Mouse (Mus musculus) stomach, embryonic 15.5 days (tissue): ENCODE results near the gene Gm45623. TPM values are rescaled to one million over a fixed set of nuclear protein-coding genes. Genes with fewer than 3 reads are reported as not detected.

Experiments used
- ATAC-seq: fragments of 200-750 bp; cut with Nextera tagmentation; 2 replicates; pipeline ENCODE4 v1.8.0; 2017; ENCODE audit warnings: low read depth, moderate number of reproducible peaks, moderate TSS enrichment; ENCODE audit not compliant: insufficient read depth, low FRiP score
- H3K27ac ChIP-seq: fragments of 300-500 bp; sonication (generic); 2 replicates; pipeline ENCODE4 v1.5.1; 2015; ENCODE audit warnings: mild to moderate bottlenecking, inconsistent platforms
- H3K27me3 ChIP-seq: fragments of 300-500 bp; sonication (generic); replicated peaks from 2 replicates; pipeline ENCODE4 v1.6.1; 2015; ENCODE audit warnings: inconsistent platforms
- H3K36me3 ChIP-seq: fragments of 300-500 bp; sonication (generic); 2 replicates; pipeline ENCODE4 v1.6.1; 2015; ENCODE audit warnings: inconsistent platforms
- H3K4me1 ChIP-seq: fragments of 300-500 bp; sonication (generic); 2 replicates; pipeline ENCODE4 v1.6.1; 2015; ENCODE audit warnings: inconsistent platforms
- H3K4me2 ChIP-seq: fragments of 300-500 bp; sonication (generic); 2 replicates; pipeline ENCODE4 v1.6.1; 2015; ENCODE audit warnings: mild to moderate bottlenecking, inconsistent platforms
- H3K4me3 ChIP-seq: fragments of 300-500 bp; sonication (generic); replicated peaks from 2 replicates; pipeline ENCODE4 v1.5.1; 2015; ENCODE audit warnings: inconsistent platforms
- H3K9ac ChIP-seq: fragments of 300-500 bp; sonication (generic); 2 replicates; pipeline ENCODE4 v1.6.1; 2015; ENCODE audit warnings: inconsistent platforms
- H3K9me3 ChIP-seq: fragments of 300-500 bp; sonication (generic); 2 replicates; pipeline ENCODE4 v1.6.1; 2016; ENCODE audit warnings: inconsistent platforms
- WGBS: fragments of 180-500 bp; shearing (Covaris S2); methylation state at CpG from one replicate; pipeline ENCODE4 v1.1.7; 2015; 5-methylcytosine and 5-hydroxymethylcytosine counted together
- polyA plus RNA-seq: library from polyadenylated mRNA; unstranded; fragments of >200 nt; fragmentation: Nextera tagmentation; extraction: Ambion mirVana; gene quantifications from 2 replicates; pipeline ENCODE4 v1.2.1, GENCODE M21; 2015

Gm45623 gene
- 4.0 TPM in 2 replicates for polyA plus RNA-seq

GRCm38 (mm10) chr13:56753192-56753951 is at the start of gene Gm45623:
TSS of gene Gm45623 (minus strand) at chr13:56753827.
- Histone ChIP-seq H3K36me3 (no peaks in the 10 kb centered on the region), H3K27me3 (peaks cover 26% of the 10 kb centered on the region), H3K4me1 (peaks cover 22% of the 10 kb centered on the region), H3K4me2 (peak within 1 kb of the TSS; percentile 96), H3K4me3 (peak within 1 kb of the TSS; percentile 46), H3K27ac (no peak within 1 kb of the TSS), H3K9ac (peak within 1 kb of the TSS; percentile 16; the same call in 1 of the 2 replicates), H3K9me3 (no peaks in the 10 kb centered on the region)
- ATAC-seq, result no peak
- 1% methylated on average over 70 of the region's 71 CpGs for WGBS

GRCm38 (mm10) chr13:56797459-56797858 is 43.8 kb upstream of the Gm45623 start:
- Histone ChIP-seq H3K27me3 (no peaks in the 10 kb centered on the region), H3K4me2 (no peak overlapping the region), H3K27ac (no peak overlapping the region), H3K4me3 (no peak overlapping the region), H3K4me1 (no peaks in the 10 kb centered on the region), H3K9ac (no peak overlapping the region), H3K36me3 (no peaks in the 10 kb centered on the region), H3K9me3 (no peaks in the 10 kb centered on the region)
- WGBS, result 54% methylated on average over 7 of the region's 7 CpGs
- ATAC-seq, result no peak

GRCm38 (mm10) chr13:56795501-56795900 is 41.9 kb upstream of the Gm45623 start:
- Histone ChIP-seq H3K4me2 (no peak overlapping the region), H3K9ac (no peak overlapping the region), H3K36me3 (no peaks in the 10 kb centered on the region), H3K9me3 (no peaks in the 10 kb centered on the region), H3K27ac (no peak overlapping the region), H3K4me3 (no peak overlapping the region), H3K27me3 (no peaks in the 10 kb centered on the region), H3K4me1 (no peaks in the 10 kb centered on the region)
- 86% methylated on average over 7 of the region's 7 CpGs for WGBS
- ATAC-seq, result no peak

- H3K4me3 ChIP-seq, result no peak overlapping the region
- H3K27ac ChIP-seq, result no peak overlapping the region
- no peaks in the 10 kb centered on the region for H3K4me1 ChIP-seq
- H3K9ac ChIP-seq, result no peak overlapping the region
- H3K9me3 ChIP-seq, result no peaks in the 10 kb centered on the region
- no peaks in the 10 kb centered on the region for H3K36me3 ChIP-seq
- no peaks in the 10 kb centered on the region for H3K27me3 ChIP-seq
- no peak overlapping the region for H3K4me2 ChIP-seq
- 67% methylated on average over 7 of the region's 7 CpGs for WGBS
- ATAC-seq, result no peak
Measured at GRCm38 (mm10) chr13:56794441-56794840, 40.8 kb upstream of the Gm45623 start.

- Histone ChIP-seq H3K27ac (no peak overlapping the region), H3K4me1 (no peaks in the 10 kb centered on the region), H3K27me3 (no peaks in the 10 kb centered on the region), H3K9me3 (no peaks in the 10 kb centered on the region), H3K9ac (no peak overlapping the region), H3K4me2 (no peak overlapping the region), H3K4me3 (no peak overlapping the region), H3K36me3 (no peaks in the 10 kb centered on the region)
- no peak for ATAC-seq
- WGBS, result 69% methylated on average over 3 of the region's 3 CpGs
Measured at GRCm38 (mm10) chr13:56792844-56793243, 39.2 kb upstream of the Gm45623 start.

- no peak overlapping the region for H3K4me3 ChIP-seq
- H3K4me2 ChIP-seq, result no peak overlapping the region
- H3K9me3 ChIP-seq, result no peaks in the 10 kb centered on the region
- no peak overlapping the region for H3K9ac ChIP-seq
- WGBS, result 84% methylated on average over 3 of the region's 3 CpGs
- H3K4me1 ChIP-seq, result no peaks in the 10 kb centered on the region
- H3K27me3 ChIP-seq, result no peaks in the 10 kb centered on the region
- no peaks in the 10 kb centered on the region for H3K36me3 ChIP-seq
- no peak for ATAC-seq
- H3K27ac ChIP-seq, result no peak overlapping the region
Measured at GRCm38 (mm10) chr13:56790683-56791082, 37.1 kb upstream of the Gm45623 start.

GRCm38 (mm10) chr13:56782621-56783020 is 29.0 kb upstream of the Gm45623 start:
- Histone ChIP-seq H3K9ac (no peak overlapping the region), H3K36me3 (no peaks in the 10 kb centered on the region), H3K27me3 (no peaks in the 10 kb centered on the region), H3K4me1 (no peaks in the 10 kb centered on the region), H3K27ac (no peak overlapping the region), H3K4me2 (no peak overlapping the region), H3K4me3 (no peak overlapping the region), H3K9me3 (no peaks in the 10 kb centered on the region)
- no peak for ATAC-seq
- WGBS, result 87% methylated on average over 1 of the region's 1 CpGs

GRCm38 (mm10) chr13:56781697-56782096 is 28.1 kb upstream of the Gm45623 start:
- Histone ChIP-seq H3K27me3 (no peaks in the 10 kb centered on the region), H3K27ac (no peak overlapping the region), H3K4me1 (no peaks in the 10 kb centered on the region), H3K9ac (no peak overlapping the region), H3K36me3 (no peaks in the 10 kb centered on the region), H3K4me2 (no peak overlapping the region), H3K4me3 (no peak overlapping the region), H3K9me3 (no peaks in the 10 kb centered on the region)
- WGBS, result 90% methylated on average over 3 of the region's 3 CpGs
- ATAC-seq, result no peak

GRCm38 (mm10) chr13:56780746-56781469 is 27.3 kb upstream of the Gm45623 start:
- Histone ChIP-seq H3K4me2 (no peak overlapping the region), H3K9me3 (no peaks in the 10 kb centered on the region), H3K27ac (no peak overlapping the region), H3K36me3 (no peaks in the 10 kb centered on the region), H3K4me3 (no peak overlapping the region), H3K9ac (no peak overlapping the region), H3K4me1 (0 out of 2 replicates have a peak, but pooled peaks cover 6% of the 10 kb centered on the region), H3K27me3 (no peaks in the 10 kb centered on the region)
- ATAC-seq, result no peak
- WGBS, result 71% methylated on average over 13 of the region's 13 CpGs

- WGBS, result 39% methylated on average over 5 of the region's 5 CpGs
- Histone ChIP-seq H3K4me2 (no peak overlapping the region), H3K9me3 (no peaks in the 10 kb centered on the region), H3K4me1 (0 out of 2 replicates have a peak, but pooled peaks cover 6% of the 10 kb centered on the region), H3K36me3 (no peaks in the 10 kb centered on the region), H3K4me3 (no peak overlapping the region), H3K9ac (no peak overlapping the region), H3K27me3 (no peaks in the 10 kb centered on the region), H3K27ac (no peak overlapping the region)
- ATAC-seq, result no peak
Measured at GRCm38 (mm10) chr13:56774304-56774703, 20.7 kb upstream of the Gm45623 start.

- no peak overlapping the region for H3K27ac ChIP-seq
- peak; percentile 38; the same call in 1 of the 2 replicates for ATAC-seq
- WGBS, result 43% methylated on average over 14 of the region's 14 CpGs
- H3K4me3 ChIP-seq, result no peak overlapping the region
- no peak overlapping the region for H3K4me2 ChIP-seq
- H3K9ac ChIP-seq, result no peak overlapping the region
- H3K36me3 ChIP-seq, result no peaks in the 10 kb centered on the region
- H3K4me1 ChIP-seq, result 0 out of 2 replicates have a peak, but pooled peaks cover 6% of the 10 kb centered on the region
- H3K9me3 ChIP-seq, result no peaks in the 10 kb centered on the region
- H3K27me3 ChIP-seq, result no peaks in the 10 kb centered on the region
Measured at GRCm38 (mm10) chr13:56773262-56773870, 19.7 kb upstream of the Gm45623 start.

GRCm38 (mm10) chr13:56772592-56772991 is 19.0 kb upstream of the Gm45623 start:
- H3K36me3 ChIP-seq, result no peaks in the 10 kb centered on the region
- 0 out of 2 replicates have a peak, but pooled peaks cover 6% of the 10 kb centered on the region for H3K4me1 ChIP-seq
- no peak overlapping the region for H3K4me3 ChIP-seq
- WGBS, result 43% methylated on average over 3 of the region's 3 CpGs
- H3K27ac ChIP-seq, result no peak overlapping the region
- H3K9me3 ChIP-seq, result no peaks in the 10 kb centered on the region
- ATAC-seq, result no peak
- no peak overlapping the region for H3K4me2 ChIP-seq
- no peaks in the 10 kb centered on the region for H3K27me3 ChIP-seq
- no peak overlapping the region for H3K9ac ChIP-seq
